Mouse (Mus musculus) ovary, postnatal 36 days (tissue): Measurements from ENCODE around the gene Vwa3a.
A peak's percentile ranks its signal among the peaks of the same experiment; 100 is the strongest.

Experiments
- DNase-seq: peaks from one replicate; pipeline ENCODE4 v3.0.0; 2022; ENCODE audit warnings: low spot score, mixed read lengths

Vwa3a gene

DNA sequence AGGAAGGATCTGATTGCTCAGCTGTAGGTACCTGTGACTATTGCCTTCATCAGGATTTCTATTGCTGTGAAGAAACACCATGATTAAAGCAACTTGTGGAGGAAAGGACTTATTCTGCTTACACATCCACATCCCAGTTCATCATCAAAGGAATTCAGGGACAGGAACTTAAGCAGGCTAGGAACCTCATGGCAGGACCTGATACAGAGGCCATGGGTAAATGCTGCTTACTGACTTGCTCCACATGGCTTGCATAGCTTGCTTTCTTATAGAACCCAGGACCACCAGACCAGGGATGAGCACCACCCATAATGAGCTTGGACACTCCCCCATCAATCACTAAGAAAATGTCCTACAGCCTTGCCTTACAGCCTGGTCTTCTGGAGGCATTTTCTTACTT lies 9.4 kb downstream of the Vwa3a start:
- no peak for DNase-seq

DNA sequence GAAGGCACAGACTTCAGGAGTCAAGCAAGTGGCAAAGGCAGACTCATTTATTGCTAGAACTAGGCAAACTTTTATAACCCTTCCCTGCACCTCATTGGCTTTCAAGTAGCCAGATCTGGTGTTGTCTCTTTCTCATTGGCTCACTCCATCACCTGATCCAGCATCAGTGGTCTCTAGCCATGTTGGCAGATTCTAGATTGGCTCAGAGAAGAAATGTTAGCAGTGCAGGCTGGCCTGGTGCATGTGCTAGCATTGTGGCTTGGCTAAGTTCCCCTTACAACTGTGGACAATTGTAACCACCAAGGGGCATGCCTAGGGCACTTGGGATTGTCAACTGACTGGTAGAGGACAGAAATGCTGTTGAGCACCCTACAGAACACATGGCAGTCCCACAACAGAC lies 12.2 kb downstream of the Vwa3a start:
- DNase-seq = no peak

DNA sequence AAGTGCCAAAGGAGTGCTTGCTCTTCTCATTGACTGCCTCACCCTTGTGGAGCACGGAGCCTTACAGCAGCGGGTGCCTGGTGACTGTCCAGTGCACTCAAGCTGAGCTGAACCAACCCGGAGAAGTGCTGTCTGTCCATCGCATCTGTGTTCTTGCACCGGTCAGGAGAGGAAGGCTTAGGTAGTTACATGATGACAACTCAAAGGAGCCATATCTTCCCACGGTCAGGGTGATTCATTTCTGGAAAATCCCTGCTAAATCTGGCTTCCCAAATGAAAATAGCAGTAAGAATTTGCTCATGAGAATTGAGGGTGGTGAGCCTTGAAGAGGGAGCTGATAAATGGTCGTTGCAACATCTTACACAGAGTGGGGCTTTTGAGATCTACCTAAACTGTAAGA lies 12.8 kb downstream of the Vwa3a start:
- DNase-seq = no peak

- DNase-seq = peak; percentile 80
Observed at GRCm38 (mm10) chr7:120754671-120755070, 15.6 kb downstream of the Vwa3a start.

GRCm38 (mm10) chr7:120767369-120767768 lies 28.3 kb downstream of the Vwa3a start:
- DNase-seq = no peak

DNA sequence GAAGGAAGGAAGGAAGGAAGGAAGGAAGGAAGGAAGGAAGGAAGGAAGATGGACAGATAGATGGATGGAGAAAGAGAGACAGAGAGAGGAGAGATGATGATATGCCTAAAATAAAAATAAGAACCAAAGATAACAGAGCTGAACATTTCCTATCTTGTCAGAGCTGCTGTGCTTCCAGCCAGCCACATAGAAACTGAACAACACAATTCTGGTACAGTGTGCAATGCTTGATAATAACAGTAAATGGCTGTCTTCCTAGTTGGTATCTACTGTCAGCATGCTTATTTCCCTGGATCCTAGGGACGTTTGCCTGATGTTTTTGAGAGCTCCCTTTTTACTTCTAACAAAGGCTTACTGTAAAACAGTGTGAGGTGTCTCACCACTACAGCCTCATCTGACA lies 32.3 kb downstream of the Vwa3a start:
- DNase-seq = no peak

DNA sequence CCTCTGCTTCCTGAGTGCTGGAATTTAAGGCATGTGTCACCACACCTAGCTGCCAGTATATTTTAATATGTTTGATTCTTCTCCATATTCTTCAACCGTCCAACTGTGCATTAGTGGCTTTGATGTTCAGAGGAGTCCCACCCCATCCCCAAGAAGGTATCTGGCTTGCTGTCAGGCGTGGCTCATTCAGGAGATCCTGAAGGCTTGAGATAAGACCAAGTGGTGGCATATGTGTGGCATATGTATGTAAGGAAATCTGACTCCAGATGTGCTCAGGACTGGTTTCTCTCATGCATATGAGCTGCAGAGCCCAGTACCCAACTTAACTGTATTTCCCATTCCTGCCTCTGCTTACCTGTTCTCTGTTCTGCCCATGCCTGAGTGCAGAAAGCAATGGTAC lies 38.9 kb downstream of the Vwa3a start:
- DNase-seq = no peak

DNA sequence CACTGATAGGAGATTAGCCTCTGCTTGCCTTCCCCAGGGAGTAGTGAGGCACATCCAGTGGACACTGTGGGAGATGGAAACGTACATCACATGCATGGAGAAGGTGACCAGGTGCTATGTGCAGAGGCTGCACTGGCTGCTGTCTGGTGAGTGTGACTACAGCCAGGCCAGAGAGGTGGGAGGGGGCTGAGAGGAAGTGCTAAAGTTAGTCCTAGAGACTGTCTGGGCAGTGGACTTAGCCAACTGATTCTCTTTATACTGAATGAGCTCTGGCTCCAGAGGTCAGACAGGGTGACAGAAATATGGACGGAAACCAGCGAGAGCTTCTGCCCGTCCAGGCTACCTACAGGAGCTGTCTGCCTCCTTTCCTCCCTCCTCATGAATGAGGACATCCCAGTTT lies 56.4 kb downstream of the Vwa3a start:
- DNase-seq = no peak

GRCm38 (mm10) chr7:120796369-120796768 lies 57.3 kb downstream of the Vwa3a start:
- DNase-seq = no peak

- no peak for DNase-seq
Observed at GRCm38 (mm10) chr7:120803268-120803667, 64.2 kb downstream of the Vwa3a start.

GRCm38 (mm10) chr7:120809705-120810104 lies 70.6 kb downstream of the Vwa3a start:
- DNase-seq = peak; percentile 8

DNA sequence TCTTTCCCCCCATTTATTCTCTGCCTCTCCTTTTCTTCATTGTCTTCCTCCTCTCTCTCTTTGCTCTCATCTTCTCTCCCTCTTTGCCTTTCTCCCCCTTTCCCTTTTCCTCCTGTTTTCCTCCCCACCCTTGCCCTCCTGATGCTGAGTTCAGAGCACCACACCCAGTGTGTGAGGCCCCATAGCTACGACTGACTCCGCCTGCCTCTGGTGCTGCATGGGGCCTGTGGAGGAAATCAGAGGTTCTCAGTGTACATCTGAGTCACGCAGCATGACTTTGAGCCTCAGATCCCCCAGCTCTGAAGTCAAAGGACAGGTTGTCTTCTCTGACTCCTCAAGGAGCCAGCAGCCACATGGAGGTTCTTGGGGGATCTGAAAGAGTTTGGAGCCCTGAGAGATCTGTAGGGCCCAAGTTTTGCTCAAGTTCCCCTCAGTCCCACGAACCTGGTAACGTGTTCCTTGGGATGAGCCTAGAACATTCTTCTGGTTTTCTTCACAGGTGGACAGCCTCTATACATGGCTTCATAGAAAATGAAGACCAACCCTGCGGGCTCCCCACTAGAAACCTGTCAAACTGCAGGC lies 72.8 kb downstream of the Vwa3a start, which contains the start of gene Gm5737:
Gene Gm5737 (plus strand): TSS at position 532 of the 582 bp plus-strand sequence.
- no peak for DNase-seq

DNA sequence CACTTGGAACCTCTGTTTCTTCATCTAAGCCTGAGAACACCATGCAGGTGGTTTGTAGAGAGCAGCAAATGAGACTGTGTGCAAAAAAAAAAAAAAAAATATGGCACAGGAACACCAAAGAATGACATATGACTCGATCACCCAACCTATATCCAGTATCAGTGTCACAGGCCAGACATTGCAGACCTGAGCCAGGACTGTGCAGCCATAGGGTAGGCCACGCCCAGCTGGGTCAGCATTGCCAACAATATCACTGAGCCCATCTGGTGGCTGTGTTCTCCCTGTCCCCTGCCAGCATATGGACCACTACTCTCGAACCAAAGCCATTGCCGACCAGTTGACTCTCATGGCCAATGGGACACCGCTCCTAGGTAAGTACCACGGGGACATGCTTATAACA lies 78.4 kb downstream of the Vwa3a start:
- DNase-seq = no peak

DNA sequence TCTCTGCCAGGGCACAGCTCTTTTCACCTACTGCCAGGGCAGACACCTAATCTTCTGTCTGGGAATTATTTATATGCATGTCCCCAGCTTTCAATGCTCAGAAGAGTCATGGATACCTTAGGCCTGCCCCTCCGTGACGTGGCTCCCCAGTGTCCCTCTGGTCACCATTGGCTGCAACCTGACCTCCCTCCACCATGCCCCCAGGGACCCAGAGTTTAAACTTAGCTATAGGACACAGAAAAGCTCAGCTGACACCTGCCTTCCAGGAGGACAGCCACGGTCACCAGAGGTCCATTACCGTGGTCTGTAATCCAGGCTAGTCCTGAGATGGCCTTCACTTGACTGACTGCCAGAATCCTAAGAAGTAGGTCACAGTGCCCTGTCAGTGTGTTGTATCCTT lies 80.3 kb downstream of the Vwa3a start:
- DNase-seq = no peak

- DNase-seq = peak; percentile 62
Observed at GRCm38 (mm10) chr7:120823248-120823647, 84.1 kb downstream of the Vwa3a start.

- DNase-seq = no peak
Observed at GRCm38 (mm10) chr7:120825097-120825496, 86.0 kb downstream of the Vwa3a start.

DNA sequence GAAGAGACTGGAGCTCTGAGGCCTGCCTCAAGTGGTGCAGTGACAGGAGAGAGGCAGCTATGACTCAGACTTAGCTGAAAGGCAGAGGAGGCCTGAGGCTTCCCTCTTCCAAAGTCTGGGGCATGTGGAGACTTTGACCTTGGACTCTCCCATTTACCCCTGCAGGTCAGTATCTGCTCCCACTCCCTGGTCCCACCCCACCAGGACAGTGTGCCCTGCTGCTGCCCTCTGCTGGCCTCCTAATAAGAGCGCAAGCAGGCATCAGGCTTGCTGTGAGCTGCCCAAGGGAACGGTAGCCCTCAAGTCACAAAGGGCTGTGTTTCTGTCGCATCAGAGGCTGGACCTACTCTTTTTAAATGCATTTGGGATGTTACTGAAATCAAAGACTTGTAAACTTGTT lies 87.3 kb downstream of the Vwa3a start:
- DNase-seq = peak; percentile 32

DNA sequence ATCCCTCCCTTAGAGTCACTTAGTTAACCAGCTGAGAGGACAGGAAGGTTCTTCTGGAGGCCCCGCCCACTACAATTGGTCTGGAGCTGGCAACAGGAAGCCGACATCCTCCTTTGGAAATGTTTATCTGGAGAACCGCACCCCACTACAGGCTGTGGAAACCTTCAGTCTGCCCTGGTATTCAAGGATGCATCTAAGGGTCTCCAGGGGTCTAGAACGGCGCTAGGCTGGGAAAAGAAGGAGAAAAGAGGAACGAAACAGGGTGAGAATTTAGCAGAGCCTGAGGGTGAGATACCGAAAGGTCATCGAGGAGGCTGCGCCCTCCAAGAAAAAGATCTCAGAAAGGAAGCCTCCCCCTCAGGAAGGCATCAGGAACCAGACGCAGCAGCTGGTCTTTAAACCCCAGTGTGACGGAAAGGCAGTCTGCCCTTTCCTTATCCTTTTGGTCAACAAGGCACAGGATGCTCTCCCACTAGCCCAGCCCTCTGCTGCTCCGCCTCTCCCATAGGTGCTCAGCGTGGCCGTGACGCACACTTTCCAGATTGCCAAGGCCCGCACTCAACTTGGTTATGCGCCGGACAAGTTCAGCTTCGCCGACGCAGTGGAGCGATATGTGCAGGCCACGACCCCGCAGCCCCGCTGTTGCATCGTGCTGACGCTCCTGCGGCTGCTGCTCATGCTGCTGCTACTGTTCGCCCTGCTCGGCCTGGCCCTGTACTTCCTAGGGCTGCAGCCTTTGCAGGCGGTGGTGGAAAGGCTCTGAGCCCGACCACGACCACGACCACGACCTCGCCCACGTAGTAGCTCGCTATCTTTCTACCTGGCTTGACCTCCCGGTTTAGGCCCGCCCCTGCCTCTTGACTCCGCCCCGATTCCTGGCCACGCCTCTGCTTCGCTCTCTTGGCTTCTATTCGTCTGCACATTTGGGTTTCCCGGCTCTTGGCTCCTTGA lies 91.6 kb downstream of the Vwa3a start:
- peak; percentile 62 for DNase-seq

DNA sequence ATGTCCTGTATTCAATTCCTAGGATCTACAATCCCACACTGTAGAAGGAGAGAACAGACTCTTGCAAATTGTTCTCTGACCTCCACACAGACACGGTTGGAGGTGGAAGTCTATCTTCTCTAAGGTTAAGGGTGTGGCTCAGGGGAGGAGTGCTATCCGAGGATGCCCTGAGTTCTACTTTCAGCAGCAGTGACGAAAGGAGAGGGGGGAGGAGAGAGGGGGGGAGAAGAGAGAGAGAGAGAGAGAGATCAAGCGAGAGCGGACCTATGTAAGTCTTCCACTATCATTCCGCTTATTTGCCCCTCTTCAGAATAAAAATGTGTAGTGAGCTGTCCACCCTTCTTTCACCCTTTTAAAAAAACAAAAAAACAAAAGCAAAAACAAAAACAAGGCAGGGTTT lies 95.3 kb downstream of the Vwa3a start:
- no peak for DNase-seq

GRCm38 (mm10) chr7:120834863-120835372 lies 95.8 kb downstream of the Vwa3a start:
- DNase-seq = peak; percentile 61

- peak; percentile 91 for DNase-seq
Observed at GRCm38 (mm10) chr7:120835449-120836359, 96.6 kb downstream of the Vwa3a start.

DNA sequence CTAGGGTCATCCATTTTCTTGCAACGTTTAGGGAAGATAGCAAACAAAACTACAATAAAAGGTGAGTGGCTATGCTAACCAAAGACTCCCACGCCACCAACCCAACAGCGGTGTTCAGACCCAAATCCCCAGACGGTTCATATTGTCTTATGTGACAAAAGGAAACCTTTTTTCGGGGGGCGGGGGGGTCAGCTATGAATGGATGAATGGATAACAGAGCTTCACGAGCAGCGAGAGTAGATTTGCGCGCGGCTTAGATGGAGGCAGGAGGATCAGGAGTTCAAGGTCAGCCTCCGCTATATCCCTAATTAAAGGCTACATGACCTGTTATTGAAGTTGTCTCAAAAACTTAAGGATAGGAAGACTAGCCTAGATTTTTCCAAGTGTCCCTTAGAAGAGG lies 97.2 kb downstream of the Vwa3a start:
- no peak for DNase-seq
